Mouse (Mus musculus): ENCODE results near the gene Tmem120b. TPM values are rescaled to one million over a fixed set of nuclear protein-coding genes. Genes with fewer than 3 reads are reported as not detected.

Gene Tmem120b
- 2.2 and 3.2 TPM in 2 replicates for polyA plus RNA-seq (2012; rRNA removed; ENCODE audit: low replicate concordance)

GRCm38 (mm10) chr5:123068115-123068514 is at the start of gene Tmem120b:
Gene Tmem120b, plus strand, starts transcription at chr5:123068415.

GRCm38 (mm10) chr5:123046916-123047315 is 21.3 kb upstream of the Tmem120b start, which contains the start of gene Morn3:
Gene Morn3, minus strand, starts transcription at chr5:123047016.

GRCm38 (mm10) chr5:123132308-123133071 is 64.3 kb downstream of the Tmem120b start, which contains the start of gene Rhof:
Gene Rhof, minus strand, starts transcription at chr5:123132692.

GRCm38 (mm10) chr5:123142161-123143157 is 74.2 kb downstream of the Tmem120b start, which contains the start of gene Setd1b:
Gene Setd1b, plus strand, starts transcription at chr5:123142193.

Other genes with a start within 250 kb of the Tmem120b start
- gene Anapc5, start 247.1 kb upstream of the Tmem120b start, polyA plus RNA-seq (2012; rRNA removed; ENCODE audit: low replicate concordance), result 86.4 and 87.2 TPM in 2 replicates
- 3.1 and 3.9 TPM in 2 replicates for gene Rnf34, start 218.4 kb upstream of the Tmem120b start, polyA plus RNA-seq (2012; rRNA removed; ENCODE audit: low replicate concordance)
- 8.0 and 9.5 TPM in 2 replicates for gene Kdm2b, start 78.6 kb upstream of the Tmem120b start, polyA plus RNA-seq (2012; rRNA removed; ENCODE audit: low replicate concordance)
- 143 and 198 TPM in 2 replicates for gene Orai1, start 53.3 kb upstream of the Tmem120b start, polyA plus RNA-seq (2012; rRNA removed; ENCODE audit: low replicate concordance)
- gene Morn3, start 21.4 kb upstream of the Tmem120b start, polyA plus RNA-seq (2012; rRNA removed; ENCODE audit: low replicate concordance), result not detected in 2 replicates
- gene Rhof, start 64.3 kb downstream of the Tmem120b start, polyA plus RNA-seq (2012; rRNA removed; ENCODE audit: low replicate concordance), result 31.4 and 60.3 TPM in 2 replicates
- 10.4 and 11.5 TPM in 2 replicates for gene Setd1b, start 73.8 kb downstream of the Tmem120b start, polyA plus RNA-seq (2012; rRNA removed; ENCODE audit: low replicate concordance)
- 14.0 and 17.9 TPM in 2 replicates for gene Psmd9, start 101.0 kb downstream of the Tmem120b start, polyA plus RNA-seq (2012; rRNA removed; ENCODE audit: low replicate concordance)
- 15.8 and 20.6 TPM in 2 replicates for gene Hpd, start 114.3 kb downstream of the Tmem120b start, polyA plus RNA-seq (2012; rRNA removed; ENCODE audit: low replicate concordance)
- 0.11 and 0.47 TPM in 2 replicates for gene Wdr66, start 183.7 kb downstream of the Tmem120b start, polyA plus RNA-seq (2012; rRNA removed; ENCODE audit: low replicate concordance)